Mouse (Mus musculus) cerebellum, postnatal 4 days (tissue): Measurements from ENCODE around the gene Cdk11b.

Source experiments
- DNase-seq, 2 experiments: peaks; one replicate each; pipeline ENCODE4 v3.0.0; 2022; ENCODE audit warnings: low spot score in 2 of 2, mixed read lengths in 1 of 2

The Cdk11b gene

GRCm38 (mm10) chr4:155624338-155625291, at the start of gene Cdk11b:
TSS of gene Cdk11b (plus strand) at chr4:155624854.
- DNase-seq, result peak; percentile 96

GRCm38 (mm10) chr4:155574931-155575330, 49.7 kb upstream of the Cdk11b start:
- DNase-seq, result no peak

DNA sequence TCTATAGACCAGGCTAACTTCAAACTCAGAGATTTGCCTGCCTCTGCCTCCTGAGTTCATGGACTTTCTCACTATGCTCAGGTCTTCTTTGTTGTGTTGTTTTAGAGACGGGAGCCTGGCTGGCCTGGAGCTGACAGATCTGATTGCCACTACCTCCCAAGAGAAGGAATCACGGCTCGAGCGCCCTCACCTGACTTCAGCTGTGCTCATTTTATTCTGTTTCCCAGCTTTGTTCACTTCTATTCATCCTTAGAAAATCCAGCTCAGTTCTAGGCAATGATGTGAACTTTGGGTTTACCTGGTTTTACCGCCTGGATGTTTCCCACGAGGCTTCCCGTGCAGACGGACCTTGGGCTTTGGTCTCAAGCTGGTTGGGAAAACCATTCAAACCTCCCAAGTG, 49.1 kb upstream of the Cdk11b start:
- no peak for DNase-seq

GRCm38 (mm10) chr4:155577132-155577531, 47.5 kb upstream of the Cdk11b start:
- no peak for DNase-seq

GRCm38 (mm10) chr4:155577741-155578140, 46.9 kb upstream of the Cdk11b start:
- DNase-seq, result no peak

DNA sequence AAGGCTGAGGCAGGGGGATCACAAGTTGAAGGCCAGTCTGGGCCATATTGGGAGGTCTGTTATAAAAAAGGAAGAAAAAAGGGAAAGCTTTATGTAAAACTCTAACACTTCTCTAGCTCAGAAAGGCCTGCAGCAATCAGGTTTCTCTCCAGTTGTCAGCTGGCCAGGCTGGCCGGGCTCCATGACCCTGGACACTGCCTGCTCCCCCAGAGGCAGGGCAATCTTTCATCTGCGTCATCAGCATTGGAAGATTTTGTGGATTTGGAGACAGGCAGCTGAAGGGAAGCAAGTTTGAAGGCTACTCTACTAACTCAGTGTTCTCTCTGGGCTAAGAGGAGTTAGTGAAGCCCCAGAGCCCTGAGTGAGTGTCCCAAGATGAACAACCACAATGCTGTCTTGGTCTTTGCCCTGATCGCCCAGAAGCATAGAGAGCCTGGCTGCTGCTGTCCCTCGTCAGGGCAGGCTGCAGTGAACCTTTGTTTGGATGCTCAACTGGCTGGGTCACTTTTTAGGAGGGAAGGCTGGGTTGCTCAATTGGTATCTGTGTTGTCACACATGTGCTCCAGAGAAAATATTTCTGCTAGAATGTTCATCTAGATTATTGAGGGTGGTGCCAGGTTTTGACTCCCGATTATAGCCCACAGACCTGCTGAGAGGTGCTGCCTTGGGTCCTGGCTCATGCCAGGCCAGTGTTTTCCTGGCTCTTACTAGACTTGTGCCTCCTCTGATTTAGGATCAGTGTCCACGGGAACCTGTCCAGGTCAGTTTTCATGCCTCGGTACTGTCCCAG, 46.1 kb upstream of the Cdk11b start:
- DNase-seq, result no peak

GRCm38 (mm10) chr4:155580420-155580819, 44.2 kb upstream of the Cdk11b start:
- DNase-seq, result peak; percentile 43 to 67

- no peak for DNase-seq
These were observed 42.3 kb upstream of the Cdk11b start for GRCm38 (mm10) chr4:155582279-155582905.

GRCm38 (mm10) chr4:155589356-155589755, 35.3 kb upstream of the Cdk11b start:
- DNase-seq, result no peak

- DNase-seq, result no peak
These were observed 33.5 kb upstream of the Cdk11b start for GRCm38 (mm10) chr4:155591012-155591719.

DNA sequence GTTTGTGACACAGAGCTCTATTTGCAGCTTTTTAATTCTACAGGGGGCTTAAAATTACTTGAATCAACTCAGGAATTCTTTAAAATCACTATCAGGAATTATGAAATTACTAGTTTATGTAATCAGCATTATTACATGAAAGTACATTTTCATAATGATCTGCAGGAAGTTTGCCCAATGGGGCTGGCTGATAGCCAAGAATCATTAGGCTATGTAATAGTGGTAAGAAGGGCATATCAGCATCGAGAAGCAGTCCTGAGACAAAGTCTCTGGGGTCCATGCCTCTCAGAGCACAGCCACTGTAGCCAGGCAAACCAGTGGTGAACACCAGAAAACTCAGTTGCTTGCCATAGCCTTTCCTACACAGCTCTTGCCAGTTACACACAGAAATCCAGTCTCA, 30.9 kb upstream of the Cdk11b start:
- DNase-seq, result no peak

DNA sequence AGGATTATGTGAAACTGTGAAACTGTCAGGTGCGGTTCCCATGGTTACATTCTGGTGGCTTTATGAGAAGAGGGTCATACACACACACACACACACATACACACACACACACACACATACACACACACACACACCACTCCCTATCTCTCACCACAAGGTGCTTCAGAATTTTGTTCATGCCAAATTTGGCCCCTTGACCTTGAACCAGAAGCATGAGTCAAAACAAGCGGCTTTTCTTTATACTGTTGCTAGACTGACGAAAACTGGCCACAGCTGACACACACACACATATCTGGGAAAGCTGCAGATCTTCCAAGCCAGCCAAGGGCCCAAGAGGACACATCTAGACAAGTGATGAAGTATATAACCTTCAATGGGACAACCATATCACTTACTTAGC, 28.9 kb upstream of the Cdk11b start:
- DNase-seq, result no peak

- no peak for DNase-seq
These were observed 28.0 kb upstream of the Cdk11b start for GRCm38 (mm10) chr4:155596606-155597005.

DNA sequence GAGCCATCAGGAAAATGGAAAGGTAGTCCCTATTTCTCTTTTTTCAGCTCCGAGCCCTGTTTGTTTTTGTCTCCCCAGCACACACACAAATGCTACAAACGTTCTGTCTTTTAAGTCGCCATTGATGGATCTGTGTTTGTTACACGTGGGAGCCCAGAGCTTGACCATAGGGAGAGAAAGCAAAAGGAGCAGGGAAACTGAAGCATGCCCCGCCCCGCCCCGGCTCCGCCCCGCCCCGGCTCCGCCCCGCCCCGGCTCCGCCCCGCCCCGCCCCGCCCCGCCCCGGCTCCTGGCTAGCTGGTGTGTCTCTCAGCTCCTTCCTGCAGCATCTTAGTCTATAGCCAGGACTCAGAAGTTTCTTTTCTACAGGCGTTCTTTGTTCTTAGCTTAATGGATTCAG, 26.1 kb upstream of the Cdk11b start:
- DNase-seq, result no peak

DNA sequence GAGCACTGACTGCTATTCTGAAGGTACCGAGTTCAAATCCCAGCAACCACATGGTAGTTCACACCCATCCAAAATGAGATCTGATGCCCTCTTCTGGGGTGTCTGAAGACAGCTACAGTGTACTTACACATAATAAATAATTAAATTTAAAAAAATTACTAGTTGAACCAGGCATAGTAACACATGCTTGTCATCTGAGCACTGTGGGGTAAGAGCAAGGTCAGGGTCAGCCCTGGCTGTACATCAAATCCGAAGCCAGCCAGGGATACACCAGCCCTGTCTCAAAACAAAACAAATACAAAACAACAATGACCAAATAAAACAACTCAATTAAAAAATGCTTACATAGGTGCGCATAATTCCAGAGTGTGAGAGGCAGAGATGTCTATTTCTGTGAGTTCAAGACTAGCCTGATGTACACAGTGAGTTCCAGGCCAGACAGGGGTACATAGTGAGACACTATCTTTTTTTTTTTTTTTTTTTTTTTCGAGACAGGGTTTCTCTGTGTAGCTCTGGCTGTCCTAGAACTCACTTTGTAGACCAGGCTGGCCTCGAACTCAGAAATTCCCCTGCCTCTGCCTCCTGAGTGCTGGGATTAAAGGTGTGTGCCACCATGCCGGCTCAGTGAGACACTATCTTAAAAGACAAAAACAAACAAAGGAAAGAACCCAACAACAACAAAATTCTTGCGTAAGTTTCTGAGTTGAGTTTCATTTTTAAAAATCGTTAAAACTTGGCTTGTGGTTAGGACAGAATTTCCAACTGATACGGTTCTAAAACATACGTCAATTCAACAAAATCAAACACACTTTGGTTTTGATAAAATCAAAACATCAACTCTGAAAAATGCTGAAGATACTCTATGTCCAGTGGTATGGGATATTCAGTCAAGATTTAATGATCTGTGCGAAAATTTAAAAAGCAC, 24.5 kb upstream of the Cdk11b start:
- no peak for DNase-seq

GRCm38 (mm10) chr4:155601091-155601996, 23.3 kb upstream of the Cdk11b start, which contains the start of gene Slc35e2:
TSS of gene Slc35e2 (plus strand) at chr4:155601416.
- peak; percentile 84 to 98 for DNase-seq

DNA sequence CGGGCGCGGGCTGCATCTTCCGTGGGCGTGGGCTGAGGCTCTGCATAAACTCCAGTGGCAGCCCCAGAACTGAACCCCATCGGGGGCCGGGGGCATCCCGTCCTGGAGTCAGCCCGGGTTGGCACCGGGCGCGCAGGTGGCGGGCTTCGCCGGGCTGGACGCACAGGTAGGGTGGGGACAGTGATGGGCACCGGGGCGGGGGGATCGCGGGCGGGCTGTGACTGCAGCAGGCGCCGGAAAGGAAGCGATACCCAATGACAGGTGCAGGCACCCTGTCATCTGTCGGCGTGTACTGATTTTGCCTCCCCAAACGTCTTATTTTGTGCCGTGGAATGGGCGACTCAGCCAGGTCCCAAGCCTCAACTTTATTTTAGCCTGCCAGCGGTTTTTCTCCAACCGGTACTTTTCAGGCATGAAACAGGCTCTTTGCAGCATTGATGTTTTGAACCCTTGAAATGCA, 22.6 kb upstream of the Cdk11b start:
- DNase-seq, result no peak

GRCm38 (mm10) chr4:155602753-155603152, 21.9 kb upstream of the Cdk11b start:
- no peak for DNase-seq

DNA sequence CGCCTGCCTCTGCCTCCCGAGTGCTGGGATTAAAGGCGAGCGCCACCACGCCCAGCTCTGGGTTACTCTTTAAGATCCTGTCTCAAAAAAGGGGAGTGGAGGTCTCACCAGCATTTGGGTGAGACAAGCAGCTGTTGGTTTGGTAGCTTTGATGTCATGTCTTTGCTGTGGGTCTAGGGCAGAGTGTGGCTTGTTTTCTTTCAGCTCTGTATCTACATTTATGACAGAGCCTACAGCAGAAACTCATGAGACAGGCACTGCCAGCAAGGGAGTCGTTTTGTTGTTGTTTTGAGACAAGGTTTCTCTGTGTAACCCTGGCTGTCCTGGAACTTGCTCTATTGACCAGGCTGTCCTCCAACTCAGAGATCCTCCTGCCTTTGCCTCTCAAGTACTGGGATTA, 20.9 kb upstream of the Cdk11b start:
- DNase-seq, result no peak
